Mouse (Mus musculus): Measurements from ENCODE around the gene Gm45717.

Gene Gm45717

DNA sequence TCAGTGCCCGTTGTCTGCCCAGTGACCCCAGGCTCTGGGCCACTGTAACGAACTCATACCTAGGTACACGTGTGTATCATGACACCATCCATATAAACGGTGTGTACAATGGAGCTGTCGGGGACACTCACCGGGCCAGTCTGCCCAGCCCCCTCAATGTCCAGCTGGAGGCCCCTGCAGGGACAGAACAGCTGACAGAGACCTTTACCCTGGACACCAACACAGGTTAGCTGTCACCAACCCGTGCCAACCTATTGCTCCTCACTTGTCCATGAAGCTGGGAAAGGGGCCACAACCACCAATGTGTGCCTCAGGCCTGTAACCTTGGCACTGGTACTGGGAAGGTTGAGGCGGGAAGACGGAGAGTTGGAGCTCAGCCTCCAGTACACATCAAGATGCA lies 13.4 kb downstream of the Gm45717 start:
- DNase-seq = no peak

GRCm38 (mm10) chr7:140941222-140942051 lies 14.3 kb downstream of the Gm45717 start, which contains the start of gene Pgghg:
TSS of gene Pgghg (plus strand) at chr7:140941391.
- peak; percentile 67 to 78 for DNase-seq

GRCm38 (mm10) chr7:140939669-140940171 lies 16.0 kb downstream of the Gm45717 start:
- DNase-seq = no peak

DNA sequence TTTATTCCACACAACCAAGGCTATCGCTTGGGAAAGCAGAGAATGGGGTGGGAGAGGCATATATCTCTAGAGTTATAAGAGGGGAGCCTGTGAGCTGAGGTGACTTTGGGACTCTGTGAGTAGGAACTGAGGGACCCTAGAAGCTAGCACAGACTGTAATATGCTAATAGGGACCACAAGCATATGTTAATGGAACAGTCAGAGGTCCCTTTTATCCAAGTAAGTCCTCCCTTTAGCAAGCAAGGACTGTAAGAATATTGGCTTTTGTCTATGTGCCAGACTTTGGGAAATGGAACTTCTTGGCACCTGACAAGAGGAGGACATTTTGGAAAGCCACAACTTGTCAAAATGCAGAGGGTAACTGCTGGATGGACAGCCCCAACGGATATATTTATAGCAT lies 16.8 kb downstream of the Gm45717 start:
- no peak for DNase-seq

DNA sequence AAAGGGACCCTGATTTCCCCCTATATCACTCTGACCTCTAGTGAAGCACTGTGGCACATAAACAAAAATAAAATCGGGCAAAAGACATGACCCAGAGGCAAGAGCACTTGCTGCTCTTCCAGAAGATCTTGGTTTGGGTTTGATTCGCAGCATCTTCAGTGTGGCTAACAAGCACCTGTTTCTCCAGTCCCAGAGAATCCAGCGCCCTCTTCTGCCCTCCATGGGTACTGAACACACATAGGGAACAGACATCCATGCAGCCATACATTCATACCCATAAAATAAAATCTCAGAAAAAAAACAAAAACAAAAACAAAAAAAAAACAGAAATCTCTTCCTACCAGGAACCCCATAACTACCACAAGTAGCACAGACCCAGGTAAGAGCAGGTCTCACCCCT lies 17.3 kb downstream of the Gm45717 start:
- no peak for DNase-seq

DNA sequence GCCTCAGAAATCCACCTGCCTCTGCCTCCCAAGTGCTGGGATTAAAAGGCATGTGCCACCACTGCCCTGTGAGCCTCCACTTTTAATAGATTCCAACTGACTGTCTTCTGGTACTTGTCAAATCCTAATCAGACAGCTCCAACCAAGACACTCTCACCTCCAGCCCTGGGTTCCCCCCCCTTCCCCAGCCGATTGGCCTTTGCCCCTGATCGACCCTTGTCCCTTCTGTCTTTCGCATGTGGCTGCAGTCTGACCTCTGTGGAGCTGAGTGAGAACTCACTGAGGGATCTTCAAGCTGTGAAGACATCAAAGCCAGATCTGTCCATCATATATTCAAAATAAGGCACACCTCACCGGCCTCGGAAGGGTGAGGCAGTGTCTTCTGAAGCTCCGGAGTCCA lies 28.6 kb downstream of the Gm45717 start:
- no peak for DNase-seq

- DNase-seq = no peak
Measured at GRCm38 (mm10) chr7:140923070-140923775, 32.5 kb downstream of the Gm45717 start.

DNA sequence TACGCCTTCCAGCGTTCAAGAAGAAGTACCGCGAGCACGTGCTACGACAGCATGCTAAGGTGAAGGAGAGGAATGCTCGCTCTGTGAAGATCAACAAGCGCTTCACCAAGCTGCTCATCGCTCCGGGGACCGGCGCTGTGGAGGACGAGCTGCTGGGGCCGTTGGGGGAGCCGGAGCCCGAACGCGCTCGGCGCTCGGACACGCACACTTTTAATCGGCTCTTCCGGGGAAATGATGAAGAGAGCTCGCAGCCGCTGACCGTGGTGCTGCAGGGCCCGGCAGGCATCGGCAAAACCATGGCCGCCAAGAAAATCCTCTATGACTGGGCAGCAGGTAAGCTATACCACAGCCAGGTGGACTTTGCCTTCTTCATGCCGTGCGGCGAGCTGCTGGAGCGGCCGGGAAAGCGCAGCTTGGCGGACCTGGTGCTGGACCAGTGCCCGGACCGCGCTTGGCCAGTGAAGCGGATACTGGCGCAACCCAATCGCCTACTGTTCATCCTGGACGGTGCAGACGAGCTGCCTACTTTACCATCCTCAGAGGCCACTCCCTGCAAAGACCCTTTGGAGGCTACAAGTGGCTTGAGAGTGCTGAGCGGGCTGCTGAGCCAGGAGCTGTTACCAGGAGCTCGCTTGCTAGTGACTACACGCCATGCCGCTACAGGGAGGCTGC lies 33.2 kb downstream of the Gm45717 start:
- peak; percentile 92 to 95 for DNase-seq

DNA sequence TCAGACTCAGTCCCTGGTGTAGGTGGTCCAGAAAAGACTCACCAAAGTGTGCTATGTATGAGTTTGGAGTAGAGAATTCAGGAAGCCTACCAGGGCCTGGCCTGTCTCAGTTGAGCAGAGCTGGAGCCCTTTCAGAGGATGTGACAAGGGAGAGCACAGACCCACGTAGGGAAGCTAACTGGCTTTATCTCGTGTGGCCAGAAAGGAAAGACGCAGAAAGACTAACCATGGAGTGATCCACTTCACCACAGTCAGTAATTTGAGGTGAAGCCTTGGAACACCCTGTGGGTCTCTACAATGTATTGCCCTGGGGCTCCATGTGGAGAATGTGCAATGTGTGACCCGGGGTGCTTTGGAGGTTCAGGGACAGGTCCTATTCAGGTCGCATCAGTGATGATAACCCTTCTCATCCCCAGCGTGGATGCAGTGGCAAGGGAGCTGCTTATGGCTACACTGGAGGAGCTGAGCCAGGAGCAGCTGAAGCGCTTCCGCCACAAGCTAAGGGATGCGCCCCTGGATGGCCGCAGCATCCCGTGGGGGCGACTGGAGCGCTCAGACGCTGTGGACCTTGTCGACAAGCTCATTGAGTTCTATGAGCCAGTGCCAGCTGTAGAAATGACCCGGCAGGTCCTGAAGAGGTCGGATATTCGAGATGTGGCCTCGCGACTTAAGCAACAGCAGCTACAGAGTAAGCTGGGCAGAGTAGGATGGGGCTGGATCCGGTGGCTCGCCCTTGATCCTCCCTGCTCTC lies 34.3 kb downstream of the Gm45717 start:
- no peak for DNase-seq

- DNase-seq = no peak
Measured at GRCm38 (mm10) chr7:140920418-140921029, 35.2 kb downstream of the Gm45717 start, which contains the start of gene Nlrp6. TSS of gene Nlrp6 (plus strand) at chr7:140920902.

DNA sequence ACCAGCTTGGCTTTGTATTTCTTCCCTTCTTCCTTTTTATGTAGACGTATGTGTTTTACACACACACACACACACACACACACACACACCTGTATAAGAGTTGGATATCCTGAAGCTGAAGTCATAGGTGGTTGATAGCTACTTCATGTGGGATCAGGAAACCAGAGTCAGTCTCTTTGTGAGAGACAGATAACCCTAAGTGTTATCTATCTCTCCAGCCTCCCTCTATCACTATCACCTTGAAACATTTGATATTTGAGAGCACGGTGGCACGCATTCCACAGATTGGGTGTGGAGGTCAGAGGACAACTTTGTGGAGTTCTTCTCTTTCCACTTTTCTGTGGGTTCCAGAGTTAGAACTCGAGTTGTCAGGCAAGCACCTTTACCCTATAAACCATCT lies 35.8 kb downstream of the Gm45717 start:
- no peak for DNase-seq

- no peak for DNase-seq
Measured at GRCm38 (mm10) chr7:140914031-140914690, 41.6 kb downstream of the Gm45717 start.

- DNase-seq = no peak
Measured at GRCm38 (mm10) chr7:140912846-140913482, 42.8 kb downstream of the Gm45717 start.

- no peak for DNase-seq
Measured at GRCm38 (mm10) chr7:140912293-140912692, 43.4 kb downstream of the Gm45717 start.

DNA sequence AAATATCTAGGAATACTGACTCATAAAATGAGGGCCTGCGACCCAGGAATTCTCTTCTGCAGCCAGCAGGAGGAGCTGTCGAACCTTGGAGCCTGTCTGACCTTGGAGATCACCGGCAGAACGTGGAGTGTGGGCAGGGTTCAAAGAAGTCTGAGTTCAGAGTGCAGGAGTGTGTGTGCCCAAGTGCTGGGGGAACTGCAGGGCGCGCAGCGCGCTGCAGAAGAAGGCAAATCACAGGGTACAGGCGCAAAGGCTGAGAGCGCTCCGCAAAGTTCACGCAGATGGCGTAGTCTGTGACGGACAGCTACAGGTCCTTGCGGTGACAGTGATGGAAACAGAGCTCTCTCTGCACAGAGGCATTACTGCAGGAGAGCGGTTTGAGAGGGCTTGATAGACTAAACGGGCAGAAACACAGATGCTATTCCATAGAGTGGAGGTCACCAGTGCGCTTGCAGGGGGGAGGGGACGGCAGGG lies 47.1 kb downstream of the Gm45717 start:
- DNase-seq = peak; percentile 83 to 85

DNA sequence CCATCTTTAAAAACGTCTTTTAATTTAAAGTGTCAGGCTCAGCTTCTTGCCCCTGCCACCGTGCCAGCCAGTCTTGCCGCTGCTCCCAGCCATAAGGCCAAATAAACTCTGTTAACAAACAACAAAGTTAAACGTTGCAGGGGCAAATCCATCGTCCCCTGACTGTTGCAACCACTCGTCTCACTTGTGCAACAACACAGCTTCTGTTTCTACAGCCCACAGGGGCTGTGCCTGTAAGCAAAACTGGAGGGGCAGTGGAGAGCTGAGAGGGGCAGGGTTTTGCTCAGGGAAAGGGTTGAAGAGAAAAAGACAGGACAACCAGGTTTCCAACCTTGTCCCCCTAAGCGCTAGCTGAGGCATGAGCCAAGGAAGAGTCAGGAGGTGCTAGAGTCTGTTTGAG lies 47.6 kb downstream of the Gm45717 start:
- DNase-seq = no peak

DNA sequence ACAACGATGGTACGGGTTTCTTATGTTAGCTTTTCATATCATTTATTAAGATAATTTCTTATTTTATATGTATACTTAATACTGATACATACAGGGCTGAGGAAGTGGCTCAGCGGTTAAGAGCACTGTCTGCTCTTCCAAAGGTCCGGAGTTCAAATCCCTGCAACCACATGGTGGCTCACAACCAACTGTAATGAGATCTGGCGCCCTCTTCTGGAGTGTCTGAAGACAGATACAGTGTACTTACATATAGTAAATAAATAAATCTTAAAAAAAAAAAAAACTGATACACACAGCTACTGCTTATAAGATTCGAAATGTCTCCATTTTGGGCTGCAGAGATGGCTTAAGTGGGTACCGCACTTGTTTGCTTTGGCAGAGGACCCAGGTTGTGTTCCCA lies 48.0 kb downstream of the Gm45717 start:
- DNase-seq = no peak

DNA sequence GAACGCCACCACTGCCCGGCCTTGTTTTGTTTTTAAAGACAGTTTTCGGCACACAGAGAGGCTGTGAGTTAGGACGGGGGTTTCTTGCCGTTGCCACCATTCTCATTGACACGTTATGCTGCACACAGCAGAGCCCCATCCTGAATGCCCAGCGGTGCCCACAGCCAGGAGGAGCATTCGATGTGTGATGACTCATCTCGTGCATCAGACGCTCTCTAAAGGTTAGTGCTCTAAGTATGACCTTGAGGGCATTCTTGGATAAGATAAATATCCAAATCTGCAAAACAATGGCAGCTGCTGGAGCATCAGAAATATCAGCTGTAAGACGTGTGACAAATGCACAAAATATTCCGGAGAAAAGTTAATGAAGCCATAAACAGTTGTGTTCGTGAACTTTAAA lies 48.6 kb downstream of the Gm45717 start:
- no peak for DNase-seq

GRCm38 (mm10) chr7:140905642-140906081 lies 50.1 kb downstream of the Gm45717 start:
- no peak for DNase-seq

GRCm38 (mm10) chr7:140903212-140903611 lies 52.5 kb downstream of the Gm45717 start:
- peak; percentile 88 to 90 for DNase-seq

Data from cerebellum, postnatal 25 days (tissue).